Mouse (Mus musculus) embryo, embryonic 10 days (tissue): Measurements from ENCODE around the gene Frmd7.

ENCODE experiments used
- DNase-seq: peaks from one replicate; pipeline ENCODE4 v3.0.0-alpha.2; 2015; ENCODE audit warnings: low spot score

The Frmd7 gene

DNA sequence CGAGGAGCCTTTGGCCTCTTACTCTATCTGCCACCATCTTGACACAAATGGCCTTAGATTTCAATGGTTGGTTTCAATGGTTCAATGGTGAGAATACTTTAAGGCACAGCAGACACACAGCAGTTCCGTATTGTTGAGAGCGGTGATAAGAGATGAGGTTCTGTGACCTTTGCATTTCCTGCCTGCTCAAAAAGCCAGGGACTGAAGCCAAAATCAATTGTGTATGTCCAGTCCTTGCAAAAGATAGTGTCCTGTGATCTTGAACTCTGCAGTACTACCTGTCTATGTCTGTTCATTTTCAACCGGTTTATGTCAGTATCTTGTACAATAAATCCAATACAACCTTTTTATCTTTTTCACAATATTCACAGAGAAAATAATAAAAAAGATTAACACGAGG, 77.8 kb downstream of the Frmd7 start:
- no peak for DNase-seq

DNA sequence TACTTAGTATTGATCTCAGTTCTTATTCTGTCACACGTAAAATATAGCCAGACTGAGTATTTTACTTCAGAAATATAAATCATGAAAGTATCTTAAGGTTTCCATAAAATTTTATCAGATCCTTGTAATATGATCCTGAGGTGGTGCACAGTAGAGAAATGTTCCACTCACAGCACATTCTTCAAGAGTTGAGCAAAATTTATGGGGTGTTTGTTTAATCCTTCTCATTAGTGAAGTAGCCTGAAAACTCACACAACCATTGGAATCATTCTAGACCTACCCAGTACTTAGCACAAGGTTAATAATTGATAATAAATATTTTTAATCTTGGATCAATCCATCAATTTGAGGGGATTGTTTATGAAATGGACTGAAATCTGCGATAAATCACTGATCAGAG, 78.7 kb downstream of the Frmd7 start:
- no peak for DNase-seq

DNA sequence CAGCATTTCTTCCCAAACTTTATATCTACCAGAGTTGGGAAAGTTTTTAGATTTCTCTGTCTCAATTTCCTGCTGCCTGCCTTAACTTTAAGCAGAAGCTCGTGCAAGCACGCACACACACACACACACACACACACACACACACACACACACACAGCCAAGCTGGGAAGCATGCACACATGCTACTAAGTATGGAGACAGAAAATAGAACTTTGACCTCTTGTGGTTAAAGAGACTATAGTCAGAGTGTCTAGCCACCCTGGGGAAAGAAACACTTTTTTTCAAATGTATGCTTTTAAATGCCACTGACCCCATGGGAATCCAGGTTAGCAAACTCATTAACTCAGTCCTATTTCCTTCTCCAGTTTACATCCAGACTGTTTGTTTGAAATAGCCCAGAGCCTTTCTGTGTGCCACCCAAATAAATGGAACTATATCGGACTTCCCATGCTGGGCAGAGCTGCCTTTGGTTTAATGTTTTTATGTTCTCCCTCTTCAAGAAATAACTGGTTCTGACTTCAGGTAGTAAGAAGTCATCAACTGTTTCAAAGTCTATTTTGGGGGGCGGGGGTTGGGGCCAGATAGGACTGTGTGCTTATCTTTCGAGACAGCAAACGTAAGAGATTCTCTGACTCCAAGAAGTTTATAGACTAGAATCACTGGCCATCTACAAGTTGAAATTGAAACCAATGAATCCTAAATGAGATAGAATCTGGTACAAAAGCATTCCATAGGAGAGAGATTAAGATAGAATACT, 91.9 kb downstream of the Frmd7 start:
- no peak for DNase-seq
